In the genomic region with DNA sequence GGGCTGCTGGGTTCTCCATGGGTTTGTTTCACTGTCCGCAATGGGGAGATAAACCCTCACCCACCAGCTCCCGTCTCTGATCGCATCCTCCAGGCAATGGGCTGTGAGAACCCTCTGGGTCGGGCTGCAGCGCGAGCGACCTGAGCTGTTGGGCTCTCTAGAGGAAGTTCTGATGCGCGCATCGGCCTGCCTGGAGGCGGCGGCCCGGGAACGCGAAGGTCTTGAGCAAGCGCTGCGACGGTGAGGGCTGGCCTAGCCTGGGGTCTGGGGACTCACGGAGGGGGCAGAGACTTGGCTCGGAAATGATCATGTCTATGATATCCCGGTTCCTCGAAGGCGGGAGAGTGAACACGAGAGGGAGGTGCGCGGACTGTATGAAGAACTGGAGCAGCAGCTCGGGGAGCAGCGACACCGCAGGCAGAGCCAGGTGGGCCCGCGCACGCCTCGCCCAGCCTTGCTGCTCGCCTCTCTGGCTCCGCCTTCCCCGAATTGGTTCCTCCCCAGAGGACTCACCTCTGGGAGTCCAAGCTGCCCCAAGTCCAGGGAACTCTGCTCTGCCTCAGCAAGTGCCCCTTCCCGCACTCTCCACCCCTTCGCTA, we compare ENCODE assay signal across 8 mouse cellular contexts. TPM values are rescaled to one million over a fixed set of nuclear protein-coding genes. Genes with fewer than 3 reads are reported as not detected.
DNase-seq lines count a peak whose midpoint lies in the region; ATAC-seq lines count a peak whose summit lies in the region.

No protein-coding gene starts in this region.

- peaks cover 45% of the 10 kb centered on the region for H3K4me1 ChIP-seq in heart, embryonic 16.5 days (ENCODE audit: control insufficient read depth, insufficient read depth, low read length)
- H3K4me1 ChIP-seq in limb, embryonic 10.5 days, result peaks cover 86% of the 10 kb centered on the region
- peaks cover 27% of the 10 kb centered on the region for H3K4me1 ChIP-seq in midbrain, embryonic 14.5 days (ENCODE audit: control insufficient read depth, insufficient read depth, low read length)

- H3K4me3 ChIP-seq in heart, embryonic 16.5 days (ENCODE audit: low read length), result peak overlapping the region; percentile 36
- peak overlapping the region; percentile 40 for H3K4me3 ChIP-seq in limb, embryonic 10.5 days
- H3K4me3 ChIP-seq in midbrain, embryonic 14.5 days (replicated peaks; ENCODE audit: low read depth, low read length), result peak overlapping the region; percentile 12; the same call in 1 of the 2 replicates

- no peaks in the 10 kb centered on the region for H3K9me3 ChIP-seq in heart, embryonic 16.5 days (replicated peaks; ENCODE audit: control insufficient read depth, low read length)
- no peaks in the 10 kb centered on the region for H3K9me3 ChIP-seq in limb, embryonic 10.5 days (replicated peaks)
- no peaks in the 10 kb centered on the region for H3K9me3 ChIP-seq in midbrain, embryonic 14.5 days (ENCODE audit: control insufficient read depth, low read length)

- H3K27me3 ChIP-seq in heart, embryonic 16.5 days (ENCODE audit: control insufficient read depth, insufficient read depth, low read length), result peaks cover 32% of the 10 kb centered on the region
- H3K27me3 ChIP-seq in limb, embryonic 10.5 days (ENCODE audit: low read depth, poor library complexity, severe bottlenecking), result peaks cover 72% of the 10 kb centered on the region
- peaks cover 73% of the 10 kb centered on the region for H3K27me3 ChIP-seq in midbrain, embryonic 14.5 days (ENCODE audit: control insufficient read depth, insufficient read depth, low read length)

- ATAC-seq in heart, embryonic 16.5 days (replicated peaks; ENCODE audit: extremely low read depth, insufficient read depth, low FRiP score), result no peak
- no peak for ATAC-seq in midbrain, embryonic 14.5 days (ENCODE audit: low FRiP score, low TSS enrichment)
- ATAC-seq in activated CD4-positive, CD25-positive, alpha-beta regulatory T cell, adult 4 months, result no peak

- peak overlapping the region; percentile 74 for H3K27ac ChIP-seq in heart, embryonic 16.5 days (ENCODE audit: low read length)
- peak overlapping the region; percentile 66 for H3K27ac ChIP-seq in limb, embryonic 10.5 days
- no peak overlapping the region; the same call in 1 of the 2 replicates for H3K27ac ChIP-seq in midbrain, embryonic 14.5 days (replicated peaks; ENCODE audit: low read depth, low read length)

- 11% methylated on average over 38 of the region's 38 CpGs for WGBS in heart, embryonic 16.5 days
- 2% methylated on average over 38 of the region's 38 CpGs for WGBS in limb, embryonic 10.5 days
- WGBS in midbrain, embryonic 14.5 days, result 3% methylated on average over 38 of the region's 38 CpGs

- H3K4me2 ChIP-seq in heart, embryonic 16.5 days (ENCODE audit: low read depth, low read length), result peak overlapping the region; percentile 56
- H3K4me2 ChIP-seq in midbrain, embryonic 14.5 days (ENCODE audit: low read length), result peak overlapping the region; percentile 29

- peaks cover 4% of the 10 kb centered on the region for H3K36me3 ChIP-seq in heart, embryonic 16.5 days (ENCODE audit: control insufficient read depth, insufficient read depth)
- H3K36me3 ChIP-seq in limb, embryonic 10.5 days, result peaks cover 7% of the 10 kb centered on the region
- H3K36me3 ChIP-seq in midbrain, embryonic 14.5 days (ENCODE audit: control insufficient read depth, insufficient read depth, low read length), result peaks cover 1% of the 10 kb centered on the region

- H3K9ac ChIP-seq in heart, embryonic 16.5 days (ENCODE audit: low read length), result peak overlapping the region; percentile 58
- H3K9ac ChIP-seq in midbrain, embryonic 14.5 days (replicated peaks; ENCODE audit: low read length), result peak overlapping the region; percentile 23; the same call in 1 of the 2 replicates

- peak; percentile 23 to 26 for DNase-seq in cerebellum, postnatal 10 days
- DNase-seq in cerebellum, postnatal 36 days, result no peak
- DNase-seq in ZHBTc4 (ENCODE audit: low read depth, low spot score), result peak; percentile 64
- DNase-seq in limb, embryonic 10.5 days (ENCODE audit: low spot score), result peak; percentile 63
- no peak for DNase-seq in midbrain, embryonic 14.5 days
- DNase-seq in left cerebral cortex, adult 11 months (ENCODE audit: low spot score), result no peak

RNA-seq across cellular contexts. Expression of gene Cd151, which starts 2.5 kb away (rescaled TPM):
- 42.2 and 44.0 TPM in 2 replicates for polyA plus RNA-seq in heart, embryonic 16.5 days (2015; fragmentation: Nextera tagmentation; extraction: Ambion mirVana)
- polyA plus RNA-seq in limb, embryonic 10.5 days (2016; fragmentation: Nextera tagmentation; extraction: Ambion mirVana), result 14.0 and 15.8 TPM in 2 replicates
- 43.8 and 44.1 TPM in 2 replicates for polyA plus RNA-seq in midbrain, embryonic 14.5 days (2014; fragmentation: Nextera tagmentation; extraction: Ambion mirVana)
- 1 to 10 TPM; 8.3 to 8.7 TPM for polyA plus RNA-seq in activated CD4-positive, CD25-positive, alpha-beta regulatory T cell, adult 4 months (2017; shearing (Covaris generic))

RNA-seq across cellular contexts. Expression of gene Cracr2b, which starts 3.8 kb away (rescaled TPM):
- polyA plus RNA-seq in heart, embryonic 16.5 days (2015; fragmentation: Nextera tagmentation; extraction: Ambion mirVana), result 24.2 and 26.1 TPM in 2 replicates
- polyA plus RNA-seq in limb, embryonic 10.5 days (2016; fragmentation: Nextera tagmentation; extraction: Ambion mirVana), result 7.0 and 7.8 TPM in 2 replicates
- polyA plus RNA-seq in midbrain, embryonic 14.5 days (2014; fragmentation: Nextera tagmentation; extraction: Ambion mirVana), result 3.8 and 4.6 TPM in 2 replicates
- polyA plus RNA-seq in activated CD4-positive, CD25-positive, alpha-beta regulatory T cell, adult 4 months (2017; shearing (Covaris generic)), result not detected

RNA-seq across cellular contexts. Expression of gene Pnpla2, which starts 9.7 kb away (rescaled TPM):
- polyA plus RNA-seq in heart, embryonic 16.5 days (2015; fragmentation: Nextera tagmentation; extraction: Ambion mirVana), result 73.1 and 78.0 TPM in 2 replicates
- 11.6 and 12.4 TPM in 2 replicates for polyA plus RNA-seq in limb, embryonic 10.5 days (2016; fragmentation: Nextera tagmentation; extraction: Ambion mirVana)
- 15.8 and 15.9 TPM in 2 replicates for polyA plus RNA-seq in midbrain, embryonic 14.5 days (2014; fragmentation: Nextera tagmentation; extraction: Ambion mirVana)
- 10 to 100 TPM; 58.2 to 70.2 TPM for polyA plus RNA-seq in activated CD4-positive, CD25-positive, alpha-beta regulatory T cell, adult 4 months (2017; shearing (Covaris generic))

RNA-seq across cellular contexts. Expression of gene Polr2l, which starts 10.2 kb away (rescaled TPM):
- 56.7 and 61.5 TPM in 2 replicates for polyA plus RNA-seq in heart, embryonic 16.5 days (2015; fragmentation: Nextera tagmentation; extraction: Ambion mirVana)
- 77.2 and 86.8 TPM in 2 replicates for polyA plus RNA-seq in limb, embryonic 10.5 days (2016; fragmentation: Nextera tagmentation; extraction: Ambion mirVana)
- polyA plus RNA-seq in midbrain, embryonic 14.5 days (2014; fragmentation: Nextera tagmentation; extraction: Ambion mirVana), result 75.1 and 93.3 TPM in 2 replicates
- polyA plus RNA-seq in activated CD4-positive, CD25-positive, alpha-beta regulatory T cell, adult 4 months (2017; shearing (Covaris generic)), result 10 to 100 TPM; 22.3 to 22.6 TPM

RNA-seq across cellular contexts. Expression of gene Tspan4, which starts 10.3 kb away (rescaled TPM):
- polyA plus RNA-seq in heart, embryonic 16.5 days (2015; fragmentation: Nextera tagmentation; extraction: Ambion mirVana), result 61.0 and 61.5 TPM in 2 replicates
- 25.0 and 36.9 TPM in 2 replicates for polyA plus RNA-seq in limb, embryonic 10.5 days (2016; fragmentation: Nextera tagmentation; extraction: Ambion mirVana)
- polyA plus RNA-seq in midbrain, embryonic 14.5 days (2014; fragmentation: Nextera tagmentation; extraction: Ambion mirVana), result 35.2 and 36.4 TPM in 2 replicates
- 1 to 10 TPM; 1.5 to 2.7 TPM for polyA plus RNA-seq in activated CD4-positive, CD25-positive, alpha-beta regulatory T cell, adult 4 months (2017; shearing (Covaris generic))

Comparison
In these comparisons a context has a peak if more than half of its experiments do, and no peak if none do; other contexts are left out.
1. DNase-seq: peak in cerebellum, postnatal 10 days (2 of 2), ZHBTc4 (single experiment) and limb, embryonic 10.5 days (single experiment); none in cerebellum, postnatal 36 days (0 of 2), midbrain, embryonic 14.5 days (single experiment) and left cerebral cortex, adult 11 months (single experiment).
2. Peak in every context shown above with its lines, with median percentiles within 50 percentile points of each other: H3K4me3 ChIP-seq.